Mouse (Mus musculus) right cerebral cortex, postnatal 14 days (tissue): Measurements from ENCODE around the gene Irs3.
A peak's percentile ranks its signal among the peaks of the same experiment; 100 is the strongest.

Source experiments
- DNase-seq: peaks from one replicate; pipeline ENCODE4 v3.0.0; 2022

Irs3 gene

DNA sequence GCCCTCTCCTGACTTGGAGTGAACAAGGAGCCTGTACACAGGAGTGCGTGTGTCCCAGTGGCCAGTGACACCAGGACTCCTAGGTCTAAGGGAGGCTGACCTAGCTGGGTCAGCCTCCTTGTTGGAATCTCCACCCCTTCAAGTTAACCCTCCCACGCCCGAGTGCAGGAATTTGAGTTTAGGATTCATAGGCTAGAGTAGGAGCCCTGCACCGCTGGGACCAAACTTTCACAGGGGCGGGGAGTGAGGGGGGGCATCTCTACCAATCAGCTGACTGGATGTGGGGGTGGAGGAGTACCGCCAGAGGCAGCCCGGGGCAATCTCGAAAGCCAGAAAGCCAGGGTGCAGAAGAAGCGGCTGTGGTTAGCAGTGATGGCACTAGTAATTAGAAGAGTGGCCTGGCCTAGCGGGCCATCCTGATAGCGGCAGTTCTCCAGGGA, at the start of gene Irs3:
Irs3 (minus strand) TSS at position 63 of the 440 bp plus-strand sequence.
- DNase-seq: no peak

DNA sequence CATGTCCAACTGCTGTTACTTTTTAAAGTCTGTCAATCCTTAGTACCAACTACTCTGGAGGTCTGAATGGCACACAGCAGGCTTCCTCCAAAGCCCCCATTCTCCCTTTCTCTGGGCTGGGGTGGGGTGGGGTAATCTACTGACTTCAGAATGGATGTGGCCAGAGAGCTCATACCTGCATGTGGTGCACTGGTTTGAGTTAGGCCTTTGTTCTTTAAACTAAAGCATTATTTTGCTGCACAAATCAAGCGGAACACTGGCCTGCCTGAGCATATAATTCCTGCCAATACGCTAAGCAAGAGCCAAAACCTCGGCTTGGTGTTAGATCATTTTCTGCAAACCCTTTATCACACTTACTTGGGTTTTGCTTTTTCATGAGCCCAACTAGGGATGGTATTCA, 49.3 kb upstream of the Irs3 start:
- no peak for DNase-seq

DNA sequence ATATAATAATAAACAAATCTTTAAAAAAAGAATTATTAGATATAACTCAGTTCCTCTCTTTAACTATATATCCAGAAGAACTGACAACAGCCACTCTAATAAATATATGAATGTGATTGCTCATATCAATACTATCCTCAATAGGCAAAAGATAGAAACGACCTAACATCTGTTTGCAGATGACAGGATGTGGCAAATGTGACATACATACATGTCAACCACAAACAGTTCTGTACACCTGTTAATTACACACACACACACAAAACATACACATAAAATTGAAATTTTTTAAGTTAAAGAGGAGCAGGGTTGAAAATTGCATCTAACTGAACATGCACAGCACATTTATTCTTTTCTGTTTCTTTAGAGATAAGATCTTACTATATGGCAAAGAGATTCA, 46.4 kb upstream of the Irs3 start:
- DNase-seq: no peak

DNA sequence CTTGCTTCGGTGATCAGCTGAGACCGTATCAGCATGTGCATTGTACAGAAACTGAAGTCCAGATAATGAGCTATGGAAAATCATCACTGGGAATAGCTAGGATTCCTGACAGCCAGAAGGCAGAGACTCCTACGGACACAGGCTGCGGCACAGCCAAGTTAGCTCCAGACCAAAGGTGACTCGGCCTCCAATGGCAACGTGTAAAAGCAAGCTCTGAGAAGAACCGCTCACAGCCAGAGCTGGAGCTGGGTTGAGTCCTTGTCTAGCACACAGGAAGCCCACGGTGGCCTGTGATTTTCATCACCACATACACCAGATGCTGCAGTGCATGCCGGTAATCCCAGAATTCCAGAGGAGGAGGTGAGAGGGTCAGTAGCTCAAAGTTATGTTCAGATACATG, 45.0 kb upstream of the Irs3 start:
- DNase-seq: no peak

DNA sequence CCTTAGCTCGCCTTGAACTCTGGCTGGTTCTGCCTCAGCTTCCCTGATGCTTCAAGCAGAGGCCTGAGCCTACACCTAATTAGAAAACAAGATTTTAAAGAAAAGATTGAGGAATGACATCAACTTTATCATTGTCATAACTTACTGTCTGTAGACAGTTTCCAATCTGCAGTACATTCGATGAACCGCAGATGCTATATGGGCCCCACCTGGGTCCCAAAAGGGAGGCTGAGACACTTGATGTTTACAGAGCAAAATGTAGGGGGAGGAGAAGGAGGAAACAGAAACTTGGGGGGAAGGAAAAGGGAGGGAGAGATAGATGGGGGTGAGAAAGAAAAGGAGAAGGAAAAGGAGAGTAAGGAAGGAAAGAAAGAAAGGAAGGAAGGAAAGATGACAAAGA, 44.5 kb upstream of the Irs3 start:
- no peak for DNase-seq

DNA sequence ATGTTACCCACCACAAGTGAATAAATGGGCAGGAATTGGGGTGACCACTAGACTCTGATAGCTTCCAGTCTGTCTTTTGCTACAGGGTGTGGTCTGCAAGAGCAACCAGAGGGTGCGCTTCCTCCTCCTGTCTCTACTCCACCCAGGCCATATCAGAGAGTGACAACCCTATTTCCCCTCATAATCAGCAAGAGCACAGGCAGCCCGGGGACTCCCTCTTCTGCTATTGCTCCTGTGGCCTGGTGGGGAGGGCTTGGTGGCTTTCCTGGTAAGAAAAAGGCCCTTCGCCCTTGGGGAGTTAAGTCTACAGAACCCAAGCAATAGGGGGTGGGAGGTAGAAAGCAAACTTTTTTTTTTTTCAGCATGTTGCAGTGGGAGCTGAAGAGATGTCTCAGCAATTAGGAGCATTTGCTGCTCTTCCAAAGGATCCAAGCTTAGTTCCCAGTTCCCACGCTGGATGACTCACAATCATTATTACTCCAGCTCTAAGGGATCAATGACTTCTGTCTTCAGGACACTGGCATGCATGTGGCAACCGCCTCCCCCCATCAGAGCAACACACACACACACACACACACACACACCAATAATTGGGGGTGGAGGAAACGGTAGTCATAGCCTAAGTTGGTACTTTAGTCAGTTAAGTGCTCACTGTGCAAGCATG, 40.7 kb upstream of the Irs3 start:
- no peak for DNase-seq

DNA sequence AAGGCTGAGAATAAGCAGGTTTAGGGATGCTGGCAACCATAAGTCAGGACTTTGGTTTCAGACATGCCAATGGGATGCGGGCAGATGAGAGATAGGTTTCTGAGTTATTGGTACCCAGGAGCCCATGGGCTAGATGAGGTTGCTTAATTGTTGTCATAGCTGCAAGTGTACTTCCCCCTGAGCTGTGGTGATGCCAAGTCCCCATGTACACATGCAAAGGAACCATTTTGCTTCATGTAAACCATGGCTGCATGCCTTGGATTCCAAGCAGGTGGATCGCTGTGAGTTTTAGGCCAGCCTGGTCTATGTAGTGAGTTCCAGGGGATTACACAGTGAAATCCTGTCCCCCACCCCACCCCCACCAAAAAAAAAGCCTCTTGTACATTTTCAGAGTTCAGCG, 40.1 kb upstream of the Irs3 start:
- DNase-seq: no peak

DNA sequence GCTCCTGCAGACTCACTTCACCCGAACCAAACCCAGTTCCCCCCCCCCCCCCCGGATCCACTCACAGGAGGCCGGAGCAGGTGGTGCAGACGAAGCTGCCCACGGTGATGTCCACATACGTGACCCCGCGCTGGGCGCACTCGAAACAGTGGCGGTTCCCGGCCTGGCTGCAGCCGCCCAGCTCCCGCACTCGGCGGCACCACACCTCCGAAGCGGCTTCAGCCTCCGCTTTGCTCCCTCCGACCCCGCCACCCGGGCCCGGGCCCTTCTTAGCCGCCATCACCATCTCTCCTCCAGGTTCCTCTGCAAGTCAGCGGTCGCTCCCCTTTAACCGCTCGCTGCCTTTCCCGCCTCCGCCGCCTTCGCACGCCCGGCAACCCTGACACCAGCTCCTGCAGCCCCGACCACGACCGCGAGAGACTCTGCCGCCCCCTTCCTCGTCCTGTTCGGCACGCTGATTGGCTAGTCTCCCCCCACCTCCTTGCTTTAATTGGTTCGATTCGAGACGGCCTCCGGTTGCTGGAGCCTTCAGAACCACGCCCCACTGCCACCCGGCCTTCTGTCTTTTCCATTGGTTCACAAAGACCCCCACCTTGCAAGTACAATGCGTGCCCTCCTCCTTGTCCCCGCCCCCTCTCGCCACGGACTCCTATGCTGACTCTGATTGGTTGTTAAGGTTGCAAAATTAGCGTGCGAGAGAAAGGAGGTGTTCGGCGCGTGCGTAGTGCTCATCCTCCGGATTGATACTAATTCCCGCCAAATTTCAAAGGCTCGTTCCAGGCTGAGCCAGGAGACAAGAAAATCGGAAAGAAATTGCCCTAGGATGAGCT, 39.0 kb upstream of the Irs3 start, which contains the start of gene Agfg2:
Agfg2 (minus strand) TSS at position 433 of the 830 bp plus-strand sequence.
- DNase-seq: peak; percentile 98

DNA sequence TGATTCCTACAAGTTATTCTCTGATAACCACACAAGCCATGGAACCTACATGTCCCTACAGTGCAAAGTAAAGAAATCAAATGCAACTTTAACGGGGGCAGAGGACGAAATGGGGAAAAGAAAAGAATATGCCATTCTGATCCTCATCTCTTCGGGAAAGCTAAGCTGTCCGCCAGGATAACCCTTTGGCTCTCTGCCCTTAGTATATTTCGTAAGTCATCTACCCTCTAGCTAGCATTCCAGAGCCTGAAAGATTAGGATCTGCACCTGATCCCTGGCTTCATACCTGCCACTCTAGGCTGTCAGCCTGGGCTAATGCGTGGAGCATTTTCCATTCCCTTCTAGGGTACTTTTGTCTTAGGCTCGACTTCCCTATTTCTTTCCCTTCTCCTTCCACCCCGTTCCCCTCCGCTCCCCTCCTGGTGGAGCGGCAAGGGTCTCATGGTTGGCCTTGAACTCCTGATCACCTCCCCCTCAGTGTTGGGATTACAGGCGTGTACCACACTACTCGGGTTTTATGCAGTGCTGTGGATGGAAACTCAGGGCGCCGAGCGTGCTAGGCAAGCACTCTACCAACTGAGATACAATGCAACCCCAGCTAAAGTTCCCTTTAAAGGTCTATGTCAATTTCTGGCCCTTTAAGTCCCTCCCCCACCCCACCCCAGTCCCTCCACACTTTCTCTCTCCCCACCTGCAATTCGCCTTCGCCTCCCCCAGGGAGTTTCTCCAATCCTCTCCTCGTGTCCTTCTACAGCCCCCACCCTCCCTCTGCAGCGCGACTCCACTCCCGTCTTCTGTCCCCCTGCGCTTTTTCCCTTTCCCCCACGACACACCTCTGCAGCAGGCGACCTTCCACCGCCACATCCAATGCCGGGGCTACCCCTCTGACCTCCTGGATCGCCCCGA, 38.1 kb upstream of the Irs3 start:
- DNase-seq: peak; percentile 44

DNA sequence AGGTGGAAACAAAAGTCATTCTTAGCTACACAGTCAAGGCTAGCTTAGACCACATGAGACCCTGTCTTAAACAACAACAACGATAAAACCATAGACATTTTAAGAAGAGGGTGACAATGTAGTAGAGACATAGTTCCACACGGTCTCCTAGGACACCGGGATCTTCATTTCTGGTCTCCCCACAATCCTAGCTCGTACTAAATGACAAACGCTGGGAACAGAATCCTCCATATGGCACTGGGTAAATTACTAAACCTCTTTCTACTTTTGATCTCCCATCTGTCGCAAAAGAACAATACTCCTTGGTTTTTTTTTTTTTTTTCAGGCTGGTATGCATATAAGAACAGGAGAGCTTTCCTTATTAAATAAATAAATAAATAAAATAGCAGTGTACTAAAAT, 37.0 kb upstream of the Irs3 start:
- DNase-seq: no peak

DNA sequence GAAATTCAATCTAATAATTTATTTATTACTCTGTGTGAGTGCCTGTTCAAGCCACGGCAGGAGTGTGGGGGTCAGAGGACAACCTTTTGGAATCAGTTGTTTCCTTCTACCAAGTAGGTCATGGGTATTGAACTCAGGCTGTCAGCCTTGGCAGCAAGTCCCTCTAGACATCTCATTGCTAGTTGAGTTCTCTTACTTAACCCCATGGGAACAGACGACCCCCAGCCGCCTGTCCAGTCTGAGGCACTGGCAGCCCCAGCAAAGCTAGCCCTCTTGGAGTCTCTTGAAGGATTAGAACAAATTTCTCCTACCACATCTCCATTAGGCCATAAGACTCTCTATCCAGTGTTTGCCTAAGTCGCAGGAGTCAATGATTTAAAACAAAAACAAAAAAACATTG, 34.2 kb upstream of the Irs3 start:
- no peak for DNase-seq

DNA sequence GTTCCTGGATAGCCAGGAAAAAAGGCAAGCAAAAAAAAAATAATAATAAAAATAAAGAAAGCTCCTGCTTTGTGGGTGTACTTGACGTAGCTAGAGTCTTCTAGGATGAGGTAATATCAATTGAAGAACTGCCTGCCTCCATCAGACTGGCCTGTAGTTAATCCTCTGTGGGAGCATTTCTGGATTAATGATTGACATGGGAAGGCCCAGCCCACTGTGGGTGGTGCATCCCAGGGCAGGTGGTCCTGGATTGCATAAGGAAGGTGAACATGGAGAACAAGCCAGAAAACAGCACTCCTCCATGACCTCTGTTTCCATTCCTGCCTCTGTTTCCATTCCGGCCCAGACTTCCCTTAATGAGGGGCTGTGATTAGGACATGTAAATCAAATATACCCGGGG, 33.2 kb upstream of the Irs3 start:
- DNase-seq: no peak

DNA sequence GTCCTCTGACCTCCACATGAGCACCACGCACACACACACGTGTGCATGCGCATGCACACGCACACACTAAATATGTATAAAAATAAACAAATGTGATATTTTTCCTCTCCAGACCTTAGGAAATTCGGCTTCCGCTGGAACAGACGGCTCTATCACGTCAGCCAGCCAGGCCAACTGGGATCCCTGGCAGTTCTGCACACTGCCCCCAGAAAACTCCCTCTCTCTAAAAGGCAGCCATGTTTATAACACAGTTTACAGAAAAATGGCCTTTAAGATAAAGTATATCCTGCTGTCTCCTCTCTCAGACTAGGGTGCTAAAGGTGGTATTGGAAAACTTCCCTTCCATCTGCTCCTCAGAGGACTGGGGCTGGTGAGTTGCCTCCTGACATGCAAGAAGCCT, 32.3 kb upstream of the Irs3 start:
- no peak for DNase-seq

DNA sequence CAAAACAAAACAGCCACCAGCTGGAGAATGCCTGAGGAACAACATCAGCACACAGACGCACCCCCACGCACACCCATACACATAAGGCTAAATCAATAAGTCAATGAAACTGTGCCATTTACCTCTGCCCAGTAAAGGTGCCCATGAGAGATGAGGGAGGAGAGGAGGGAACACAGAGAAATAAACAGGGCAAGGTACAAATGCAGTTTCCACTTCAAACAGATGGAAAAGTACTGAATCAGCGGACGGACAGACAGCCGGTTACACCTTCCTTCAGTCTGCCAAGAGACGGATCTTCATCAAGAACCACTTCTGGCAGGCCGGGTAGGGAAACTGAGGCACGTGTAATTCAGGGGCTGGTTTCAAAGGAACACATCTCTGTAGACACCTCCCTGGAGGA, 29.3 kb upstream of the Irs3 start:
- no peak for DNase-seq

DNA sequence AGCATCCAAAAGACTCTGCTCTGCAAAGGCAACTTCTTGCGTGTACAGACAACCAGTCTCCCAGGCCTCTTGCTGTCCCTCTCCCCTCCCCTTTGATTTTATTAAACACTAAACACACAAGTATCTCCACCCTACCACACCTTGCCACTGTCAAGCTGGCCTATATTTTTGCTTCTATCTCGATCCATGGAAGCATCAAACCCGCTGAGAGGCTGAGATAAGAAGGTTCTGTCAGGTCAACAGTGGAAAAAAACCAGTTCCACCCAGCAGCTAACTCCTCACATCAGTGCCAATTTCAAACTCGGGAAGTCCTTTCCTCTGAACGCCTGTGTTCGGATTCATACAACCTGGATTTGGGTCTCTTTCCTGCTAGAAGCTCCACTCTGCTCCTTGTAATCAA, 27.5 kb upstream of the Irs3 start:
- DNase-seq: no peak

DNA sequence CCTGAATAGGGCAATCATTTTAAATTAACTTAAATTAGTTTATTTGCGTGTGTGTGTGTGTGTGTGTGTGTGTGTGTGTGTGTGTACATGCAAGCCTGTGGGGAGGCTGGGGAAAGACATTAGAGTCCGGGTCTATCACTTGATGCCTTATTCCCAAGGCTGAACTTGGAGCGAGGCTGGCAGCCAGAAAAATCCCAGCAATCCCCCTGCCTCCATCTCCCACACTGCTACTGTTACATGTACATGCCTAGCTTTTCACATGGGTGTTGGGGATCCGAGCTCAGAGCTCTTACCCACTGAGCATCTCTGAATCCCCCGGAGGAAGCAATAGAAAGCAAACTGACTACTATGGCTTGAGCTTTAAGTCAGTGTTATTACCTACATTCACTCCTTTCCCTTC, 26.8 kb upstream of the Irs3 start:
- no peak for DNase-seq

DNA sequence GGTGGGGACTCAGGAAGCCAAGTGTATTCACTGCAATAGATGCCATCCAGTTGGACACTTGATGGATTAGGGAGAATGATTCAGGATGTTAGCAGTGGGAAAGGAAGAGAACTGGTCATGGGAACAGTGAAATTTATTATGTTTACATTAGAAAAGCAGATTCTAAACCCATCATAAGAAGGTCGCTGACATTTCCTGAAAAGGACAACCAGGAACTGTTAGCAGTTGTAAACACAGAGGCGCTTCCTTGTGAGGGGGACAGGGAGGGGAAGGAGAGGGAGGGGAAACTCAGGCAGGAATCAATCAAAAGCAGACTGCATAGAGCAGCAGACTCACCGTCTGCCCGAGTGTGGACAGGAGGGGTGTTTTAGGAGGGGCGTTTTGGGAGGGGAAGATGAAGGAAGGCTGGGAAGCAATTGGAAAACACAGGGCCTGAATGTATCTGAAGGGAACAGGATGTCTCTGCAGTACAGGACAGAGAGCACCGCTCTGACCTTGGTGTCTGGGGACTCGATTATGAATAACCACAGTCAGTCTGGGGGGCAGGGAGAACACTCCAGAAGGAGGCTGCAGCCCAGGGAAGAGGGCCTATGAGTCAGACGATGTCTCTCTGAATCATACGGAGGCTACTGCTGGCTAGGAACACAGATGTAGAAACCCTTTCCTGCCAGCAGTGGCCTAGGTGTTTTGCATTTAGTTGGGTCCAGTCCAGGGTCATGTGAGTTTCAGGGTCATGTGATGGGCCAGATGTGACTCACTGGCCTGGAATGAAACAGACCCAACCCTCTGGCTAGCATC, 26.1 kb upstream of the Irs3 start:
- no peak for DNase-seq

DNA sequence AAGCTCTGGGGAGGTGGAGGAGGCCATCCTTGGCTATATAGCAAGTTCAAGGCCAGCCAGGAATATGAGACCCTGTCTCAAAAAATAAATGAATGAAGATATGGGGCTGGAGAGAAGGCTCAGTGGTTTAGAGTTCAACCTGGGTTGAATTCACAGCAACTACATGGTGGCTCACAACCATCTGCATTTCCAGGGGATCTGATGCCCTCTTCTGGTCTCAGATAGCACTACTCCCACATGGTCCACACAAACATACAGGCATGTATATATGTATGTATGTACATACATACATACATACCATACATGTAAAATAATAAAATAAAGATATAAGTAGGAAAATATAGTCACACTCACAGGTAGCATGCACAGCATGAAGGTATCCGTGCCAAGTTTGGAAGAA, 24.7 kb upstream of the Irs3 start:
- DNase-seq: no peak

DNA sequence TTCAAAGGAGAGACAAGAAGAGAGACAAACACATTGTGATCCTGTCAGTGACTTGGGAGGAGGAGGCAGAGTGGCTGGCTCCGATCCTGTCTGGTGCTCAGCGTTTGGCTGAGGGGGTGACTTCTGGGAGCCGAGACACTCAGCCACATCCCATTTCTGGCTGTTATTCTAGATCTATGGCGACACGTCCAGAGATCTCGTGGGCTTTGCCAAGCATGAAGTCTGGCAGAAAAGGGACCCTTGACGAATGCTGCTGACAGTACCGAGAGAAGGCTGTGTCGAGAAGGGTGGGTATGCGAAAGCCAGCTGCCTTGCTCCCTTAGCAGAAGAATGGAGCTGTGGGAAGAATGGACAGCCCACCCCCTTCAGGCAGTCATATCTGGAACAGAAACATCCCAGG, 23.5 kb upstream of the Irs3 start:
- DNase-seq: no peak

DNA sequence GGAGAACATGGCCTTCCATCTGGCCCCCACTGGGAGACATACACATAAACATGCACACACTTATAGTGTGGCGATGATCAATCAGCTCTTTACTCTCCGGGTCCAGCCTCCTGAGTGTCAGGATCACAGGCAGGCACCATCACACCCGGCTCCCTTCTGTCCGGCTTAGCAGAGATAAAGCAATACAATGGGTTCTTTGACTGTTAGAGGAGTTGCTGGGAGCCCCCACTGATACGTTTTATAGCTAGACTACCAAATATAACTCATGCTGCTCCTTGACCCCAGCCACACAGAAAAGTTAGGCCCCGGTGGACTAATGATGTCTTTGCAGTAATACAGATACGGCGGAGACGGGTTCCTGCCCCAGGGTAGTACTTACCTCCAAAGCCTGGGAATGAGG, 17.5 kb upstream of the Irs3 start:
- DNase-seq: no peak

DNA sequence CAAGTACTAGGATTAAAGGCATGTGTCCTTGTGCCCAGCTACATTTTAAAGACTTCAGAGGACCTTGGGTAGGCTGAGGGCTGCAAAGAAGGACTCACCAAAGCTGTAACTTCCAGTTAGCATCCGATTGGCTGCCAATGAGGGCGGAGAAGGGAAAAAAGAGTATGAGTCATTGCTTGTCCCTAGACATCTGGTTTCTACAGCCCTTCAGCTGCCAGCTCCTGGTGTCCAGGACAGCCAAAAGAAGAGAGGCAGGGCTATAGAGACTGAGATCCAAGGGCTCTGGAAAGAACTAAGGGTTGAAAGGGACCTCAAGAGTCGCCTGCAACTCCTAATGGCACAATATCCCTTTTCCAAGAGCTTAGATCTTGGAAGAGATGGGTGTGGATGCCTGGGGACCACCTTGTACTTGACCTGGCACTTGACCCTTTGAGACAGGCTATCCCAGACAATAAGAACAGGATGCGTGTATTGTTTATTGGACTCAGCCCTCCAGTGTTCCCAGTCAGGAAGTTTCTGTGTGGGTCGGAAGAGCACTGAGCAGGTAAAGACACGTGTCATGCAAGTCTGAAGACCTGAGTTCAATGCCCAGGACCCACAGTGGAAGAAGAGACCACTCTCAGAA, 14.7 kb upstream of the Irs3 start:
- DNase-seq: no peak

DNA sequence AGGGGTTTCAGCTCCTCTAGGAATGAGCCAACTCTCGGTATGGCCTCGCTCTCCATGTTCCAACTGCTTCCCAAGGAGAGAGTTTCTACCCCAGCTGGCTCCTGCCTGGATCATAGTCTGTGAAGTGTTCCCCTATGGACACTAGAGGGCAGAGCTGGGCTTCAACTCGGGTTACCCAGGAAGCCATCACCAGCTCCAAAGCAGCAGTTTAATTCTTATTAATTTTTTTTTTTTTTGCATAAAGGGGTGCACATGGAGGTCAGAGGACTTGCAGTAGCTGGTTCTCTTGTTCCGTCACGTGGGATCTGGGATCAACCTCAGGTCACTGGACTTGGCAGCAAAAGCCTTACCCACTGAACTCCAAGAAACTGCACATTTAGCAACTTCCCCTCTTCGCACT, 11.5 kb upstream of the Irs3 start:
- DNase-seq: peak; percentile 65
